Mouse (Mus musculus) left cerebral cortex, postnatal 25 days (tissue): ENCODE data around the gene Aven. TPM values are rescaled to one million over a fixed set of nuclear protein-coding genes. Genes with fewer than 3 reads are reported as not detected.
A peak's percentile ranks its signal among the peaks of the same experiment; 100 is the strongest.

Experiments used
- DNase-seq, 2 experiments: peaks; one replicate each; pipeline ENCODE4 v3.0.0; 2022; ENCODE audit warnings: low spot score in 2 of 2, mixed read lengths in 1 of 2
- intact Hi-C: fragments of 180-260 bp; cut with DNase I; formaldehyde crosslinking; loops from one replicate; pipeline ENCODE4 v1.15.1; 2025
- microRNA-seq, 2 experiments: library from miRNA; unstranded; fragments of <30 nt; microRNA quantifications; one replicate each; pipeline ENCODE4 v1.2.0; 2022
- total RNA-seq, 2 experiments: library from RNA; stranded (reverse); gene quantifications; 2 replicates each; pipeline ENCODE4 v1.2.3; 2021

The Aven gene
- total RNA-seq, 2 experiments from 2014 or later = 9.6 to 11.4 TPM

DNA sequence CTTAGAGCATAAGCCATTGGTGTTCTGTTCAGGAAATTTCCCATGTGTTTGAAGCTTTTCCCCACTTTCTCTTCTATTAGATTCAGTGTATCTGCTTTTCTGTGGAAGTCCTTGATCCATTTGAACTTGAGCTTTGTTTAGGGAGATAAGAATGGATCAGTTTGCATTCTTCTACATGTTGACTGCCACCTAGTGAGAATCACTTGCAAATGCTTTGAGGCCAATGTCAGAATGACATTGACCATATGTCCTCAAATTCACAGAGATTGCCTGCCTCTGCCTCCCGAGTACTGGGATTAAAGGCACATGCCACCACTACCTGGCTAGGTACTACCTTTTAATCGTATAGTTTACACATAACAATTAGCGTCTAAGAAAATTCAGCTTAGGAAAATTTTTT, 119.9 kb downstream of the Aven start:
- intact Hi-C loops = loop anchor here (5.0 kb wide), 1 partner anchor 110 kb away; no protein-coding TSS in a partner anchor
- DNase-seq = no peak

DNA sequence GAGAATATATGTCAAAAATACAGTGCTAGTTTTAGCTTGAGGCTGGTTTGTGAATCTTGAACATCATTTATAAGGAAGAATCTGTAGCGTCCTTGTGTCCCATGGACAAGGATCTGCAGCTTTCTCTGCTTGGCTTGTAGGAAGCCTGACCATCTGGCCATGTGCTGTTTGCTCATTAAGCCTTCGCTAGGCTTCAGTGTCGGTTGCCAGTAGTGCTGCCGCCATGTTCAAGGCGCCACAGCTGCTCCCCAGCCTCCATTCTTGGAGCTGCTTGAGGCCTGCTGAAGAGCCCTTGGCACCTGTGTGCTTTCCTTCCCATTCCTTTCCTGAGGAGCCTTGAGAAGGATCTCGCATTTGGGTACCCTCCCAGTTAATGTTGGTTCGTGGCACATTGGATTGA, 121.6 kb downstream of the Aven start:
- intact Hi-C loops = loop anchor here (5.0 kb wide), 1 partner anchor 112 kb away; no protein-coding TSS in a partner anchor
- no peak for DNase-seq

DNA sequence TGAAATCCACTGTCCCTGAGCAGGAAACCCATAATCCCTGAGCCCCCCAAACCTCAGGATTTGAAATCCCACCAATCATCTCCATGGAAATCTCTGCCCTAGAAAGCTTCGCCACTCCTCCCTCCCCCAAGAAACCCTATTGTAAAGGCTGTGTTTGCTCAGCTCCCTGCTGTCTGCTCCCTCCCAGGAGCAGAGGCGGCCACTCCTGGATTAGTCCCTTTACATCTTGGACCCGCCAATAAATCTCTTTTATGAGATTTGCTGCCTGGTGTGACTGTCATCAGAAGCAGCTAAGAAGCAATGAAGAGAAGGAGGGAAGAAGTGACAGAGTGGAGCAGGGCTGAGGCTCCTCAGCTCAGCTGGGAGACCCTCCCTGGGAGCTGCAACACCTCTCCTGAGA, 124.4 kb downstream of the Aven start:
- no peak for DNase-seq

DNA sequence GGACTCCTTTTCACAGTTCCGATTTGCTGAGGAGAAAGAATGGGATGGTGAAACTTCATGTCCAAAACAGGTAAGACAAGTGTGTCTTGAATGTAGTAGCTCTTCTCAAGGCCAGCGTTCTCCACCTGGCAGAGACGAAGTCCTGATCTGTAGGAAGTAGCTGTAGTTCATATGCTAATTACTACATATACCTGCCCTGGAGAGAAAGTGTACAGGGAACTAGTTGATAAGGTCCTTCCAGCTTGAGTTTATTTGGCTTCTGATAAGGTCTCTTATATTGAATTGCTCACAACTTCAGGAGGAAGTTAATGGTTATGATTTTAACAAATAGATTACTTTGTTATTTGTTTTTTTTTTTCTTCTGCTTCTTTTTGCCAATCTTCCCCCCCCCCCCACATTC, 132.4 kb downstream of the Aven start:
- intact Hi-C loops = no loop called here
- DNase-seq = no peak

More for the DNA sequence above, 124.4 kb downstream of the Aven start:
- intact Hi-C loops = no loop called here

DNA sequence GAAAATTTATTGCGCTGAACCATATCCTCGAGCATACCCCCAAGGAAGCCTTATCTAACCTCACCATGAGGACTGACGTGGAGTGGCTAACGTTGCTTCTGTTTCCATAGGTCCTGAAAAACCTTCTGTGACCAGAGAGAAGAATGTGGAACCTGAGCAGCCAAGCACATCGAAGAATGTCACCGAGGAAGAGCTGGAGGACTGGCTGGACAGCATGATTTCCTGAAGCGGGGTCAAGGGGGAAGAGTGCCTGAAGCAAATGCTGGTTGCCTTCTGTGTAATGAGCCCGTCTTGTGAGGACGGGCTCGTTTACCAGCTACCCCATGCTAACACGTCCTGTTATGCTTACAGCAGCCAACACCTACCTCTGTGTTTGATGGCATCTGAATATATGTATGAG, 137.9 kb downstream of the Aven start:
- intact Hi-C loops = no loop called here

DNA sequence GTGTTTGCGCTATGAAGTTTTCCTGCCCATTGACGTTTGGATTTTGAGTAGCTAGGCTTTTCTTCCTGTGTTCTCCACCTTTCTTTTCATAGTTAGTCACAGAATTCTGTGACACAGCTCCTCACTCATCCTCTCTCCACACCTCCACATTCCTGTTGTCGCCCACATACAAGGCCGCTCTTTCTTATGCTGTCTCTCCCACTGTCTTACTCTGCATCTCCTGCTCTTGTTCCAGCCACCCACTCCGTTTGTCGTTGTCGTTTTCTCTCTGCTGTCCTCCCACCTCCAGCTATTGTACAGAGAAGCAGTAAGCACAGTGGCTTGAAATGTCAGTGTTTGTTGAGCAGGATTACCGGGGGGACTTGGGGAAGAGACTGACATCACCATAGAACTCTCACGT, 139.8 kb downstream of the Aven start:
- peak; percentile 8 to 85 for DNase-seq
- intact Hi-C loops = no loop called here

More for the DNA sequence above, 137.9 kb downstream of the Aven start:
- DNase-seq = no peak

DNA sequence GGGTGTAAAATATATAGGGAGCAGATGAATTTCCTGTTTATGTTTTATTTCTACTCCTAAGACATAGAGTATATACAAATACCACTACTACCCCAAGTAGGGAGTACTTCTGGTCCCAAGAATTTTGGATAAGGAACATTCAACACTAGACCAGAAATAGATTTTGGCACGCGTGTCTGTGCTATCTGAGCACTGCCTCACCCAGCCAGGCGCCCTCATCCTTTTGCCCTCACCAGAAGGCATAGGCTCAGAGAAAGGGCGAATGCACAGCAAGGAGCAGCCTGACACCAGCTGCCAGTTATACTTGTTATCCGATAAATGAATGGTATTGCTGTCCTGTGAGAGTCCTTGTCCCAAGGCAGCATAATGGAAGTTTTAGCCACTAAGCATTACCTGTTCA, 144.4 kb downstream of the Aven start:
- DNase-seq = no peak
- intact Hi-C loops = no loop called here

DNA sequence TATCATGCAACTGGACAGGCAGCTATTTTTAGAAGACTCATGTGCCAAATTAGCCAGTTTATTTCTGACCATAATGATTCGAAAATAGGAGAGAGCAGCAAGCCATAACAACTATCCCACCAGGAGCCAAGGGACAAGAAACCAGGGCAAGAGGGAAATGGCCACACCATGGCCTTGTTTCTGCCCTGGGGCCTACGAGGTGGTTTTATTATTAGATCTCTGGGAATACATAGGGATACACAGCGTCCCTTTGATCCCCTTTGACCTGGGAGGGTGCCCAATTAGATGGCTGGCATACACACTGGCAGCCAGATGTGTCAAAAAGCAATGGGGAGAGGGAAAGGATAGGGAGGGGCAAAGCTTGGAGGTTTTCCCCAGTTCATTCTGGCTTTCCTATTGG, 161.1 kb downstream of the Aven start:
- DNase-seq = no peak
- intact Hi-C loops = no loop called here

DNA sequence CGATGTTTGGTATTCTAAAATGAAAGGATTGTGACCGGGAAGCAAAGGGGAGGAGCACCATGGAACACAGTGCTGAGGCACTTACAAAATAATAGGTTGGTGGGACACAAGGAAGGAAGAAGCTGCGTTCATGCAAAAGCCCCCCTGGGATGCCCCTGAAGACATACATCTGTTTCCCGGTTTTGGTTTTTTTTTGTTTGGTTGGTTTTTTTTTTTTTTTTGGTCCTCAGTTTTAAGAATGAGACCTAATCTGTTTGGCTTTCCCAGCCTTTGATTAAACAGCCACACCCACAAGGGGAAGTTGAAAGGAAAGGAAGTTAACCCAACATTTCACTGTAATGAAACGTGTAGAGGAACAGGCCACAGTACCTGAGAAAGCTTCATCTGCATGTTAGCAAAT, 163.4 kb downstream of the Aven start:
- intact Hi-C loops = no loop called here
- DNase-seq = no peak

DNA sequence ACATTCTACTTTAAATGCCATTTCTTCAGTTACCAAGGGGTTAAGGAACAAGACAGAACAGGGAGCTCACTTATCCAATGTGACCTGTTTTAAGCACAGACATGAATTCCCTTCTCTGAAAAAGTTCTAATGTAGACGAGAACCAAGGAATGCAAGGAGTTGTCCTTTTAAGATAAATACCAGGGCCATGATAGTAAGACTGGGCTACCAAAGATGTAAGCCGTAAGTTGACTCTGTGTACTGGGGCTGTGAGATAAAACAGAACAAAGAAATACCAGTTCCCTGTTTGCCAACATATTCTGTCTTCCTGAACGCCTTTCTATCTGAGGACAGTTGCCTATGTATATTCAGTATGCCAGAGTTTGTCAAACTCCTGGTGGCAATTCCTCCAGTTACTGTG, 176.7 kb downstream of the Aven start:
- no peak for DNase-seq
- intact Hi-C loops = no loop called here

DNA sequence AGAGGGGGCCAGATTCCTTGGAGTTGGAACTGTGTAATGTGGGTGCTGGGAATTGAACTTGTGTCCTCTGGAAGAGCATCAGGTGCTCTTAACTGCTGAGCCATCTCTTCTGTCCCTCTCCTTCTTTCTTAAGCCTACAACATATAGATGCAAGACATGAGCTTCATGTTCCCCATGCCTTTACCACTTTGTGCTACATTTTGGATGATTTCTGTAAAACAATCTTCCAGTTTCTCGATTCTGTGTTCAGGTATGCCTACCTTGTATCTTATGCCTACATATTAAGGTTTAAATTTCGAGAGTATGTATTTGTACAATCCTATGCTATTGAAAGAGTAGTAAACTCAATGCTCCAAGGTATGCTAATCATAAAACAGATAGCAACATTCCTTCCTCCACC, 183.4 kb downstream of the Aven start:
- intact Hi-C loops = no loop called here
- DNase-seq = no peak

DNA sequence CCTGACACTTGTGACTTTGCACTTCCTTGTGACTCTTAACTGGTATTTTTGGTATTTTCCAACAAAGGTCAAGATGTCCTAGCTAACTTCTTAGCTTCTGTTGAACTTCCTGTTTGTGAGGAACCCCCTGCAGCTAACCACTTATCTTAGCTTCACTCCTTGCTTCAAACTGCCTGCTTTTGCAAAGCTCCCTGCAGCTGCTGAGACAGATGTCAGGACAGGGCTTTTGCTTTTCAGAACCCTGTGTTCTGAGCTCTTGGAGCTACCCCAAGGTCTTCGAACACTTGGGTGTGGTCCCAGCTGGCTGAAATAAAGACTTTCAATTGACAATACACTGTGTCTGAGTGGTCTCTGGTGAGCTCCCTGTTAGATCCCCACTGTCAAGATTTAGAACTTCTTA, 184.0 kb downstream of the Aven start:
- intact Hi-C loops = no loop called here
- DNase-seq = no peak

DNA sequence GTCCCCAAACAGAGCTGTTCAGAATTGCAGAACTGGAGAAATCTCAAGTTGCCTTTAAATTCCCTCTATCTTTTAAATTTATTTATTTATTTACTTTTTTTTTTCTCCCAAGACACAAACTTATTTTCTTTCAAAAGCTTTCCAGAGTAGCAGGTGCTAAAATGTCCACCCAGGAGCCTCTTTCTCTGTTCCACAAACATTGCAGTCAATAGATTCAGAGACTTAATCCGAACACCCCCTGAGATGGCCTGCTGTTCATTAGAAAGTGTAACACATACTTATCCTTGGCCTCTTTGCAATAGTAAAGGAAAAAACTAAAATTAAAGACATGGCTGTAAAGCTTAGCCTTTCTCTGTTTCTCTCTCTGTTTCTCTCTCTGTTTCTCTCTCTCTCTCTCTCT, 184.5 kb downstream of the Aven start:
- DNase-seq = no peak
- intact Hi-C loops = no loop called here

DNA sequence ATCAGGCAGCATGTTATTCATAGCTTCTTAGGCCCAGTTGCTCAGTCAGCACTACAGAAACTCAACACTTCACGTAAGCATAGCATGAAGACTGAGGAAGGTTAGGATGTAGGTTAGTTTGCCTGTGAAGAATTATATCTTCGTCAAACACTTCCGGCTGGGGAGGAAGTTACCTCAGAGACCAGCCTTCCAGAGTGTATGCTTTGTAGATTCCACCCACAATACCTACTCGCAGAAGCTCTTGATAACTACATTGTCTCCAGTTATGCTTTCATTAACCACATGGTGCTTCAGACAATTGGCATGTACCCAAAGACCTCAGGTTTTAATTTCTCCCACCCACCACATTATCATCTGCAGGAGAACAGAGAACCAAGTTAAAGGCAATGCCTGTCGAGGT, 189.1 kb downstream of the Aven start:
- intact Hi-C loops = no loop called here
- no peak for DNase-seq

Small RNA genes within 50 kb of the gene (microRNA-seq; reads per million reads assigned to microRNA genes)
- 0 reads per million in 2 experiments for gene Gm44374

Other genes with a start within 250 kb of the Aven start
- under 1 TPM in 1 of 2 experiments, not detected in 1; 0.09 TPM for gene Nutm1, start 233.7 kb upstream of the Aven start, total RNA-seq
- gene Nop10, start 231.0 kb upstream of the Aven start, total RNA-seq = 10 to 100 TPM; 50.4 to 55.0 TPM
- gene Slc12a6, start 227.1 kb upstream of the Aven start, total RNA-seq = 100 to 1,000 TPM; 119 to 130 TPM
- 1 to 10 TPM; 4.1 to 4.4 TPM for gene Gm21985, start 226.7 kb upstream of the Aven start, total RNA-seq
- 100 to 1,000 TPM; 157 to 167 TPM for gene Emc4, start 124.9 kb upstream of the Aven start, total RNA-seq
- gene Katnbl1, start 113.8 kb upstream of the Aven start, total RNA-seq = 10 to 100 TPM; 13.2 to 13.8 TPM
- 10 to 100 TPM; 49.7 TPM for gene Emc7, start 38.0 kb upstream of the Aven start, total RNA-seq
- gene Chrm5, start 12.2 kb upstream of the Aven start, total RNA-seq = 1 to 10 TPM in 1 of 2 experiments, under 1 TPM in 1; 0.87 to 2.2 TPM